Mouse (Mus musculus) lung, postnatal 0 days (tissue): ENCODE data around the gene Tyw1. TPM values are rescaled to one million over a fixed set of nuclear protein-coding genes. Genes with fewer than 3 reads are reported as not detected.
A peak's percentile ranks its signal among the peaks of the same experiment; 100 is the strongest.

ENCODE experiments used
- ATAC-seq: fragments of 200-750 bp; cut with Nextera tagmentation; 2 replicates; pipeline ENCODE4 v1.8.0; 2017; ENCODE audit warnings: moderate library complexity
- DNase-seq: peaks from one replicate; pipeline ENCODE4 v3.0.0-alpha.2; 2016; ENCODE audit warnings: low spot score
- H3K27ac ChIP-seq: fragments of 300-500 bp; sonication (generic); 2 replicates; pipeline ENCODE4 v1.5.1; 2014; ENCODE audit warnings: antibody characterized with exemption, mild to moderate bottlenecking, low read length, mixed read lengths
- H3K27me3 ChIP-seq: fragments of 300-500 bp; sonication (generic); replicated peaks from 2 replicates; pipeline ENCODE4 v1.6.1; 2014; ENCODE audit warnings: low read length, mixed read lengths; ENCODE audit not compliant: insufficient read depth
- H3K36me3 ChIP-seq: fragments of 300-500 bp; sonication (generic); 2 replicates; pipeline ENCODE4 v1.6.1; 2014; ENCODE audit warnings: low read length, mixed read lengths; ENCODE audit not compliant: insufficient read depth
- H3K4me1 ChIP-seq: fragments of 300-500 bp; sonication (generic); 2 replicates; pipeline ENCODE4 v1.6.1; 2014; ENCODE audit warnings: antibody characterized with exemption, low read depth, low read length, mixed read lengths; ENCODE audit not compliant: insufficient read depth
- H3K4me2 ChIP-seq: fragments of 300-500 bp; sonication (generic); replicated peaks from 2 replicates; pipeline ENCODE4 v1.6.1; 2014; ENCODE audit warnings: low read depth, mild to moderate bottlenecking, low read length, moderate library complexity, mixed read lengths
- H3K4me3 ChIP-seq: fragments of 300-500 bp; sonication (generic); 2 replicates; pipeline ENCODE4 v1.5.1; 2014; ENCODE audit warnings: low read depth, low read length
- H3K9ac ChIP-seq: fragments of 300-500 bp; sonication (generic); replicated peaks from 2 replicates; pipeline ENCODE4 v1.6.1; 2014; ENCODE audit warnings: low read depth, mild to moderate bottlenecking
- H3K9me3 ChIP-seq: fragments of 300-500 bp; sonication (generic); 2 replicates; pipeline ENCODE4 v1.6.1; 2016; ENCODE audit warnings: low read length, mixed read lengths
- CTCF ChIP-seq: IDR thresholded peaks from 2 replicates; pipeline ENCODE4 v1.5.1; 2016; ENCODE audit warnings: antibody characterized with exemption, mild to moderate bottlenecking
- EP300 ChIP-seq: IDR thresholded peaks from 2 replicates; pipeline ENCODE4 v1.6.1; 2016; ENCODE audit warnings: antibody characterized with exemption, mild to moderate bottlenecking, control low read depth
- WGBS: fragments of 180-500 bp; shearing (Covaris S2); extraction: QIAGEN DNeasy Blood & Tissue Kit; methylation state at CpG from one replicate; pipeline ENCODE4 v1.1.7; 2014; 5-methylcytosine and 5-hydroxymethylcytosine counted together
- polyA plus RNA-seq: library from polyadenylated mRNA; unstranded; fragments of >200 nt; fragmentation: Nextera tagmentation; extraction: Ambion mirVana; gene quantifications from 2 replicates; pipeline ENCODE4 v1.2.1, GENCODE M21; 2015

The Tyw1 gene
- polyA plus RNA-seq, 1 experiment from 2014 or later, result 16.5 TPM

GRCm38 (mm10) chr5:130340656-130341055 is 85.2 kb downstream of the Tyw1 start:
- no peak for ATAC-seq
- Histone ChIP-seq H3K36me3 (peaks cover 16% of the 10 kb centered on the region; the same call in 1 of the 2 replicates), H3K27ac (no peak overlapping the region), H3K27me3 (no peaks in the 10 kb centered on the region), H3K9ac (no peak overlapping the region), H3K4me2 (no peak overlapping the region), H3K9me3 (no peaks in the 10 kb centered on the region), H3K4me3 (no peak overlapping the region), H3K4me1 (no peaks in the 10 kb centered on the region)
- 84% methylated on average over 15 of the region's 15 CpGs for WGBS
- no peak for DNase-seq
- no peak for TF ChIP-seq CTCF

DNA sequence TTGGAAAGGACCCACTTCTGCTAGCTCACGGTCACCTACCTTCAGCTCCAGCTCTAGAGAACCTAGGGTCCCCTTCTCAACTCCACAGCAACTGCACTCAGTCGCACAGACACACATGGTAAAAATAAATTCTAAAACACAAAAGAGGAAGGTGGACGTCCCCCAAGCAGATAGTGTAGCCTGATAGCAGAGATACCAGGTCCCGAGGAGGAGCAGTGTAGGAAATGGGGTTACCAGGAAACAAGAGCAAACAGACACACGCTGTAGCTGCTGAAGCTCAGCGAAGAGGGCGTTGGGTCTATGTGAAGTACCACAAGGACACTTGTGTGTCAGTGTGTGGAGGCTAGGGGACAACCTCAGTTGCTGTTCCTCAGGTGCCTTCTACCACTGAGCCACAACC is 89.6 kb downstream of the Tyw1 start:
- no peak for TF ChIP-seq CTCF
- TF ChIP-seq EP300, result no peak
- ATAC-seq (no peak), DNase-seq (no peak)
- Histone ChIP-seq H3K4me2 (no peak overlapping the region), H3K27ac (no peak overlapping the region), H3K9ac (no peak overlapping the region), H3K36me3 (no peaks in the 10 kb centered on the region), H3K27me3 (no peaks in the 10 kb centered on the region), H3K4me1 (no peaks in the 10 kb centered on the region), H3K4me3 (no peak overlapping the region), H3K9me3 (no peaks in the 10 kb centered on the region)
- 81% methylated on average over 7 of the region's 7 CpGs for WGBS

GRCm38 (mm10) chr5:130345871-130346270 is 90.5 kb downstream of the Tyw1 start:
- no peaks in the 10 kb centered on the region for H3K4me1 ChIP-seq
- H3K9ac ChIP-seq, result no peak overlapping the region
- H3K4me2 ChIP-seq, result no peak overlapping the region
- DNase-seq (no peak), ATAC-seq (0 out of 2 replicates have a peak, but pooled peaks have one; percentile 12)
- H3K27me3 ChIP-seq, result no peaks in the 10 kb centered on the region
- H3K9me3 ChIP-seq, result no peaks in the 10 kb centered on the region
- no peak overlapping the region for H3K27ac ChIP-seq
- WGBS, result 67% methylated on average over 2 of the region's 2 CpGs
- no peak overlapping the region for H3K4me3 ChIP-seq
- TF ChIP-seq CTCF, result no peak
- TF ChIP-seq EP300, result no peak
- H3K36me3 ChIP-seq, result no peaks in the 10 kb centered on the region

- TF ChIP-seq EP300 (no peak), CTCF (no peak; the same call in 1 of the 2 replicates)
- H3K27ac ChIP-seq, result no peak overlapping the region
- DNase-seq, result no peak
- H3K9me3 ChIP-seq, result no peaks in the 10 kb centered on the region
- H3K27me3 ChIP-seq, result no peaks in the 10 kb centered on the region
- H3K4me1 ChIP-seq, result no peaks in the 10 kb centered on the region
- H3K4me2 ChIP-seq, result no peak overlapping the region
- no peaks in the 10 kb centered on the region for H3K36me3 ChIP-seq
- H3K9ac ChIP-seq, result no peak overlapping the region
- H3K4me3 ChIP-seq, result no peak overlapping the region
- no peak for ATAC-seq
- WGBS, result 48% methylated on average over 7 of the region's 7 CpGs
Measured at GRCm38 (mm10) chr5:130355223-130355622, 99.8 kb downstream of the Tyw1 start.

DNA sequence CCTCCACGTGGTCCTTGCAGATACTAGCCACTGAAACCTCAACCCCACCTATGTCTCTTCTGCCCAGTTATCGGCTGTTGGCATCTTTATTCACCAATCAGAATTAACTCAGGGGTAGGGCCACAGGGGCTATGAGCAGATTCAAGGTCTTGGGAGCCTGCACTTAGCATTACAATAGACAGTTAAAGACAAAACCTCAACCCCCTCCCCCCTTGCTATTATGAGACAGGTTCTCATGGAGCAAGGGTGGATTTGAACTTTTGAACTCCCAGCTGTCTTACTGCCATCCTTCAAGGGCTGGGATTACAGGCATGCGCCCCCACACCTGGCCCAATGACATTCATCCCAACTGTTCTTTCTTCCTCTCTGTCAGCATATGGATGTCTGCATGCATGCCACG is 107.7 kb downstream of the Tyw1 start:
- H3K4me2 ChIP-seq, result no peak overlapping the region
- no peak for ATAC-seq
- no peak overlapping the region for H3K9ac ChIP-seq
- H3K36me3 ChIP-seq, result no peaks in the 10 kb centered on the region
- H3K4me3 ChIP-seq, result no peak overlapping the region
- WGBS, result 63% methylated on average over 4 of the region's 4 CpGs
- H3K27me3 ChIP-seq, result no peaks in the 10 kb centered on the region
- H3K9me3 ChIP-seq, result no peaks in the 10 kb centered on the region
- H3K4me1 ChIP-seq, result no peaks in the 10 kb centered on the region
- no peak for DNase-seq
- H3K27ac ChIP-seq, result no peak overlapping the region
- TF ChIP-seq CTCF (no peak), EP300 (no peak)

DNA sequence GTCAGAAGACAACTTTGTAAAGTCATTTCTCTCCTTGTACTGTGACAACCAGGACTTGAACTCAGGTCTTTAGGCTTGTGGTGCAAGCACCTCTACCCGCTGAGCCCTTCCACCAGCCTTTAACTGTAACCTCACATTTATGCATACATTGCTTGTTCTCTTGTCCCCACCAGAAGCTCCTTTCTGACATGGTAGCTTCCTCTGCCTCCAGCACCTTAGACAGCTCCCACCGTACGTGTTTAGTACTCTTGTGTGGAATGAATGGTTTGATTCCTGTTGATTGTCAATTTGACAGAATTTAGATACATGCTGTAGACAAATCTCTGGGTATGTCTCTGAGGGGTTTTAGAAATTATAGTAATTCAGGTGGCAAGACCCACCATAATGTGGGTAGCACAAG is 108.4 kb downstream of the Tyw1 start:
- no peak for DNase-seq
- Histone ChIP-seq H3K9me3 (no peaks in the 10 kb centered on the region), H3K4me3 (no peak overlapping the region), H3K27me3 (no peaks in the 10 kb centered on the region), H3K27ac (no peak overlapping the region), H3K4me2 (no peak overlapping the region), H3K9ac (no peak overlapping the region), H3K36me3 (no peaks in the 10 kb centered on the region), H3K4me1 (no peaks in the 10 kb centered on the region)
- TF ChIP-seq EP300 (no peak), CTCF (no peak)
- no peak for ATAC-seq
- WGBS, result 41% methylated on average over 3 of the region's 3 CpGs

- DNase-seq (no peak), ATAC-seq (no peak)
- Histone ChIP-seq H3K27ac (no peak overlapping the region), H3K36me3 (no peaks in the 10 kb centered on the region), H3K4me1 (no peaks in the 10 kb centered on the region), H3K27me3 (no peaks in the 10 kb centered on the region), H3K9ac (no peak overlapping the region), H3K9me3 (no peaks in the 10 kb centered on the region), H3K4me2 (no peak overlapping the region), H3K4me3 (no peak overlapping the region)
- TF ChIP-seq EP300 (no peak), CTCF (no peak)
- WGBS, result 80% methylated on average over 6 of the region's 6 CpGs
Measured at GRCm38 (mm10) chr5:130368236-130368635, 112.8 kb downstream of the Tyw1 start.
